Mouse (Mus musculus) gastrocnemius, adult 18-20 months (tissue): ENCODE results near the gene Etv6. TPM values are rescaled to one million over a fixed set of nuclear protein-coding genes. Genes with fewer than 3 reads are reported as not detected.

Source experiments
- DNase-seq: peaks from one replicate; pipeline ENCODE4 v3.0.0; 2021; ENCODE audit warnings: low spot score
- total RNA-seq, 2 experiments: library from RNA; stranded (reverse); gene quantifications; 2 replicates each; pipeline ENCODE4 v1.2.3; 2021

Gene Etv6
- total RNA-seq, 2 experiments from 2014 or later, result 5.7 to 9.4 TPM

- no peak for DNase-seq
Measured at GRCm38 (mm10) chr6:134140718-134141615, 105.5 kb downstream of the Etv6 start.

GRCm38 (mm10) chr6:134141616-134142165 lies 106.2 kb downstream of the Etv6 start:
- DNase-seq, result no peak

- no peak for DNase-seq
Measured at GRCm38 (mm10) chr6:134142700-134143099, 107.2 kb downstream of the Etv6 start.

GRCm38 (mm10) chr6:134143649-134144097 lies 108.2 kb downstream of the Etv6 start:
- no peak for DNase-seq

GRCm38 (mm10) chr6:134144231-134145130 lies 109.0 kb downstream of the Etv6 start:
- DNase-seq, result no peak

GRCm38 (mm10) chr6:134147596-134148442 lies 112.3 kb downstream of the Etv6 start:
- DNase-seq, result no peak

- no peak for DNase-seq
Measured at GRCm38 (mm10) chr6:134148443-134148942, 113.0 kb downstream of the Etv6 start.

GRCm38 (mm10) chr6:134149606-134150005 lies 114.1 kb downstream of the Etv6 start:
- no peak for DNase-seq

GRCm38 (mm10) chr6:134151022-134151680 lies 115.7 kb downstream of the Etv6 start:
- peak; percentile 51 for DNase-seq

GRCm38 (mm10) chr6:134151853-134152505 lies 116.5 kb downstream of the Etv6 start:
- DNase-seq, result peak; percentile 39

GRCm38 (mm10) chr6:134152539-134152938 lies 117.0 kb downstream of the Etv6 start:
- no peak for DNase-seq

GRCm38 (mm10) chr6:134154746-134155145 lies 119.2 kb downstream of the Etv6 start:
- no peak for DNase-seq

GRCm38 (mm10) chr6:134155900-134156623 lies 120.6 kb downstream of the Etv6 start:
- no peak for DNase-seq

- DNase-seq, result no peak
Measured at GRCm38 (mm10) chr6:134157533-134158115, 122.1 kb downstream of the Etv6 start.

GRCm38 (mm10) chr6:134158201-134158600 lies 122.7 kb downstream of the Etv6 start:
- no peak for DNase-seq

- no peak for DNase-seq
Measured at GRCm38 (mm10) chr6:134159672-134160071, 124.2 kb downstream of the Etv6 start.

- no peak for DNase-seq
Measured at GRCm38 (mm10) chr6:134161040-134161439, 125.5 kb downstream of the Etv6 start.

- no peak for DNase-seq
Measured at GRCm38 (mm10) chr6:134163346-134163745, 127.8 kb downstream of the Etv6 start.
